Mouse (Mus musculus): Measurements from ENCODE around the gene Stx17. TPM values are rescaled to one million over a fixed set of nuclear protein-coding genes. Genes with fewer than 3 reads are reported as not detected.

The Stx17 gene
- polyA plus RNA-seq, 1 experiment, result 4.3 TPM

- Histone ChIP-seq H3K9me3 (no peaks in the 10 kb centered on the region), H3K4me3 (replicated peaks) (no peak overlapping the region), H3K27me3 (replicated peaks) (peaks cover 21% of the 10 kb centered on the region), H3K4me1 (no peaks in the 10 kb centered on the region), H3K36me3 (replicated peaks; ENCODE audit: low read length) (no peaks in the 10 kb centered on the region)
- TF ChIP-seq FLI1 (IDR thresholded peaks at IDR 0.05; ENCODE audit: low read length) (no peak), GATA1 (IDR thresholded peaks at IDR 0.05; ENCODE audit: borderline replicate concordance, low read length) (no peak)
Measured at GRCm38 (mm10) chr4:48101981-48102380, 22.7 kb upstream of the Stx17 start.

GRCm38 (mm10) chr4:48105387-48105786 lies 19.3 kb upstream of the Stx17 start:
- Histone ChIP-seq H3K4me3 (replicated peaks) (no peak overlapping the region), H3K27me3 (replicated peaks) (peaks cover 20% of the 10 kb centered on the region)
- no peak for TF ChIP-seq GATA1 (IDR thresholded peaks at IDR 0.05; ENCODE audit: borderline replicate concordance, low read length)
- no peak for TF ChIP-seq FLI1 (IDR thresholded peaks at IDR 0.05; ENCODE audit: low read length)

GRCm38 (mm10) chr4:48107086-48107485 lies 17.6 kb upstream of the Stx17 start:
- H3K36me3 ChIP-seq (replicated peaks; ENCODE audit: low read length), result no peaks in the 10 kb centered on the region
- TF ChIP-seq GATA1 (IDR thresholded peaks at IDR 0.05; ENCODE audit: borderline replicate concordance, low read length), result no peak
- no peak for TF ChIP-seq FLI1 (IDR thresholded peaks at IDR 0.05; ENCODE audit: low read length)
- H3K4me1 ChIP-seq, result no peaks in the 10 kb centered on the region
- H3K4me3 ChIP-seq (replicated peaks), result no peak overlapping the region
- H3K27me3 ChIP-seq (replicated peaks), result peaks cover 9% of the 10 kb centered on the region
- no peaks in the 10 kb centered on the region for H3K9me3 ChIP-seq

More at GRCm38 (mm10) chr4:48105387-48105786, 19.3 kb upstream of the Stx17 start:
- Histone ChIP-seq H3K9me3 (no peaks in the 10 kb centered on the region), H3K4me1 (no peaks in the 10 kb centered on the region), H3K36me3 (replicated peaks; ENCODE audit: low read length) (no peaks in the 10 kb centered on the region)

- Histone ChIP-seq H3K9me3 (no peaks in the 10 kb centered on the region), H3K4me3 (replicated peaks) (no peak overlapping the region), H3K27me3 (replicated peaks) (peaks cover 8% of the 10 kb centered on the region), H3K36me3 (replicated peaks; ENCODE audit: low read length) (no peaks in the 10 kb centered on the region), H3K4me1 (no peaks in the 10 kb centered on the region)
- TF ChIP-seq GATA1 (IDR thresholded peaks at IDR 0.05; ENCODE audit: borderline replicate concordance, low read length) (no peak), FLI1 (IDR thresholded peaks at IDR 0.05; ENCODE audit: low read length) (no peak)
Measured at GRCm38 (mm10) chr4:48108591-48108990, 16.1 kb upstream of the Stx17 start.

- no peak for TF ChIP-seq FLI1 (IDR thresholded peaks at IDR 0.05; ENCODE audit: low read length)
- no peak for TF ChIP-seq GATA1 (IDR thresholded peaks at IDR 0.05; ENCODE audit: borderline replicate concordance, low read length)
- H3K36me3 ChIP-seq (replicated peaks; ENCODE audit: low read length), result no peaks in the 10 kb centered on the region
- H3K4me1 ChIP-seq, result no peaks in the 10 kb centered on the region
- H3K4me3 ChIP-seq (replicated peaks), result no peak overlapping the region
- H3K27me3 ChIP-seq (replicated peaks), result peaks cover 8% of the 10 kb centered on the region
- H3K9me3 ChIP-seq, result peaks cover 5% of the 10 kb centered on the region
Measured at GRCm38 (mm10) chr4:48110331-48110730, 14.4 kb upstream of the Stx17 start.

- Histone ChIP-seq H3K27me3 (replicated peaks) (peaks cover 9% of the 10 kb centered on the region), H3K36me3 (replicated peaks; ENCODE audit: low read length) (no peaks in the 10 kb centered on the region), H3K9me3 (peaks cover 5% of the 10 kb centered on the region), H3K4me1 (peaks cover 7% of the 10 kb centered on the region), H3K4me3 (replicated peaks) (no peak overlapping the region)
- no peak for TF ChIP-seq GATA1 (IDR thresholded peaks at IDR 0.05; ENCODE audit: borderline replicate concordance, low read length)
- TF ChIP-seq FLI1 (IDR thresholded peaks at IDR 0.05; ENCODE audit: low read length), result no peak
Measured at GRCm38 (mm10) chr4:48116191-48116590, 8.5 kb upstream of the Stx17 start.

DNA sequence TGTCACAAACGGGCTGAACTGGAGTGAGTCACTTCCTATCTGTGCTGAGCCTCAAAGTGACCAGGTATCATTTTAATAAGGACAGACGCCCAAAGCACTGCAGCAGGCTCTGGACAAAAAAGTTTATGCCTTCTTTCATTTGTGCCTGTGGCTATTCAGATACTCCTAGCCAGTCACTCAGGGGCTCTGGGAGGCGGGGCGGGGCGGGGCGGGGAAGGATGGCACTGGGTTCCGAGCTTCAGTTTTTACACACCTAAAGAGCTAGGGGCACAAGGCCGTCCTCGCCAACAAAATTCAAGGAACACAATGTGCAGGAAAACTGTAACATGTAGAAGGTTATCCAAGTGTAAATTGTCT lies 321 bp upstream of the Stx17 start:
- Histone ChIP-seq H3K4me3 (replicated peaks) (peak overlapping the region; percentile 94), H3K36me3 (replicated peaks; ENCODE audit: low read length) (peaks cover 2% of the 10 kb centered on the region), H3K27me3 (replicated peaks) (peaks cover 5% of the 10 kb centered on the region), H3K9me3 (no peaks in the 10 kb centered on the region), H3K4me1 (peaks cover 25% of the 10 kb centered on the region)
- TF ChIP-seq FLI1 (IDR thresholded peaks at IDR 0.05; ENCODE audit: low read length), result no peak
- no peak for TF ChIP-seq GATA1 (IDR thresholded peaks at IDR 0.05; ENCODE audit: borderline replicate concordance, low read length)

- Histone ChIP-seq H3K36me3 (replicated peaks; ENCODE audit: low read length) (peaks cover 51% of the 10 kb centered on the region), H3K27me3 (replicated peaks) (no peaks in the 10 kb centered on the region), H3K9me3 (no peaks in the 10 kb centered on the region), H3K4me3 (replicated peaks) (no peak overlapping the region), H3K4me1 (peaks cover 24% of the 10 kb centered on the region)
- no peak for TF ChIP-seq GATA1 (IDR thresholded peaks at IDR 0.05; ENCODE audit: borderline replicate concordance, low read length)
- no peak for TF ChIP-seq FLI1 (IDR thresholded peaks at IDR 0.05; ENCODE audit: low read length)
Measured at GRCm38 (mm10) chr4:48130314-48130713, 5.6 kb downstream of the Stx17 start.

DNA sequence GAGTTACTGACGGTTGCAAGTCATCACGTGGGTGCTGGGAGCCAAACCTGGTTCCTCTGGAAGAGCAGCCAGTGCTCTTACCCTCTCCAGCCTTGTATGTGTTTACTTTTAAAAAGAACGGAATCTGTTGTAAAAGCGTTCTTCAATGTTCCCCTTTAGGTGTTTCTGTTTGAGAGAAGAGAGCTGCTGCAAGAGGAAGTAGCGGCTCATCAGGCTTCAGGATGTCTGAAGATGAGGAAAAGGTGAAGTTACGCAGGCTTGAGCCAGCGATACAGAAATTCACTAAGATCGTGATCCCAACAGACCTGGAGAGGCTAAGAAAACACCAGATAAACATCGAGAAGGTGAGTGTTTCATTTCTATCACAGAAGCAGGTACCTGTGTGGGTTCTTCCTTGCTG lies 6.9 kb downstream of the Stx17 start:
- Histone ChIP-seq H3K4me1 (peaks cover 12% of the 10 kb centered on the region), H3K36me3 (replicated peaks; ENCODE audit: low read length) (peaks cover 63% of the 10 kb centered on the region), H3K9me3 (no peaks in the 10 kb centered on the region), H3K4me3 (replicated peaks) (no peak overlapping the region), H3K27me3 (replicated peaks) (no peaks in the 10 kb centered on the region)
- TF ChIP-seq FLI1 (IDR thresholded peaks at IDR 0.05; ENCODE audit: low read length) (no peak), GATA1 (IDR thresholded peaks at IDR 0.05; ENCODE audit: borderline replicate concordance, low read length) (no peak)

DNA sequence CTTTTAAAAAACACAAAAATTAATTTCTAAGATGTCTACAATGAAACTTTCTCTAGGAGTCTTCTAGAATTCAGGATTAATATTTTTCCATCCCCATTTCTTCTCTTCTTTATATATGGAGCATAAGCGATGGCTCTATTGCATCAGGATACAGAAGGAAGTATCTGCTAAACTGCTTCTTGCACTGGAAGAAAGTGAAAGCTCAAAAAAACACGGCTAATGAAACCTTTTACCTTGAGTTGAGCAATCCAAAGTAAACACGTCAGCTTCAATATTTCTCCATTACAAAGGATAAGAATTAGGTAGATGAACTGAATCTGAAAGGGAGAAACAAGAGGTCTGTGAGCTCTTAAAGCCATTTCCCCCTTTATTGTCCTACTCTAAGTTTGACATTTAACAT lies 8.0 kb downstream of the Stx17 start:
- Histone ChIP-seq H3K4me3 (replicated peaks) (no peak overlapping the region), H3K9me3 (no peaks in the 10 kb centered on the region), H3K4me1 (peaks cover 6% of the 10 kb centered on the region), H3K27me3 (replicated peaks) (no peaks in the 10 kb centered on the region), H3K36me3 (replicated peaks; ENCODE audit: low read length) (peaks cover 70% of the 10 kb centered on the region)
- no peak for TF ChIP-seq FLI1 (IDR thresholded peaks at IDR 0.05; ENCODE audit: low read length)

GRCm38 (mm10) chr4:48149492-48149891 lies 24.8 kb downstream of the Stx17 start:
- Histone ChIP-seq H3K4me1 (peaks cover 11% of the 10 kb centered on the region; the same call in 1 of the 2 replicates), H3K27me3 (replicated peaks) (no peaks in the 10 kb centered on the region), H3K4me3 (replicated peaks) (no peak overlapping the region), H3K36me3 (replicated peaks; ENCODE audit: low read length) (peaks cover 68% of the 10 kb centered on the region), H3K9me3 (no peaks in the 10 kb centered on the region)
- TF ChIP-seq FLI1 (IDR thresholded peaks at IDR 0.05; ENCODE audit: low read length) (no peak), GATA1 (IDR thresholded peaks at IDR 0.05; ENCODE audit: borderline replicate concordance, low read length) (no peak)
